Mouse (Mus musculus) Patski (cell line): ENCODE results near the gene Iqcf5. TPM values are rescaled to one million over a fixed set of nuclear protein-coding genes. Genes with fewer than 3 reads are reported as not detected.

Experiments
- ATAC-seq: fragments of 100-300 bp; one replicate; pipeline ENCODE4 v1.8.0; 2021
- CTCF ChIA-PET: fragments of 350-600 bp; sonication (Branson Sonifier 250); formaldehyde crosslinking; loops from one replicate; lab custom pipeline; 2022; ENCODE audit warnings: inconsistent platforms; lab: Charles Lee
- POLR2A ChIA-PET: fragments of 350-600 bp; sonication (Branson Sonifier 250); formaldehyde crosslinking; loops from one replicate; lab custom pipeline; 2022; ENCODE audit warnings: antibody characterized with exemption, inconsistent platforms; lab: Charles Lee
- DNase-seq: peaks from one replicate; pipeline ENCODE4 v3.0.0-alpha.2; 2011; ENCODE audit warnings: low read depth, low spot score
- H3K27me3 ChIP-seq: fragments of 371-371 bp; one replicate; pipeline ENCODE4 v1.5.1; 2021
- CTCF ChIP-seq: fragments of 100-300 bp; IDR thresholded peaks from one replicate; pipeline ENCODE4 v1.5.1; 2021
- in situ Hi-C: fragments of 300-500 bp; cut with MboI; formaldehyde crosslinking; loops from 3 replicates; pipeline ENCODE4 v1.11.1; 2018; ENCODE audit warnings: low pct_unique_long_range_greater_than_20kb, mixed read lengths
- polyA plus RNA-seq: library from polyadenylated mRNA; unstranded; gene quantifications from one replicate; pipeline ENCODE4 v1.2.3, GENCODE M21; 2021

Iqcf5 gene
- not detected for polyA plus RNA-seq

DNA sequence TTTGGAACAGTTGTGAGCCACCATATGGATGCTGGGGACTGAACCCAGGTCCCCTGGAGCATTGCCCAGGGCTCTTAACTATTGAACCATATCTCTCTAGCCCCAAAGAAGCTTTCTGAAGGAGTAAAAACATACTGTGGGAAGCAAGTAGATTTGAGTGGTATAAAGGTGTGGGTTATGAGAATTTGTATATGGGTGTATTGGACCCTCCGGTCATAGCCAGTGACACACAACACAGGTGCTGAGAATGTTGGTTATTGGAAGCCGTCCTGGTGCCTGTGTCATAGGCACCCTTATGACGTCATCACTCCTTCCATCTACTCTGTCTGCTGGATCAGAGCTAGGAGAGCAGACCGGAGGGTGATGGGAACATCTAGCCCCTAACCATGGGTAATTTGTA, at the start of gene Iqcf5:
Gene Iqcf5 (plus strand): TSS at position 301 of the 400 bp plus-strand sequence.
- in situ Hi-C loops = no loop called here
- ChIA-PET CTCF (no interaction called here), POLR2A (no interaction called here)
- TF ChIP-seq CTCF = no peak
- ATAC-seq (no peak), DNase-seq (no peak)
- H3K27me3 ChIP-seq = peaks cover 15% of the 10 kb centered on the region

DNA sequence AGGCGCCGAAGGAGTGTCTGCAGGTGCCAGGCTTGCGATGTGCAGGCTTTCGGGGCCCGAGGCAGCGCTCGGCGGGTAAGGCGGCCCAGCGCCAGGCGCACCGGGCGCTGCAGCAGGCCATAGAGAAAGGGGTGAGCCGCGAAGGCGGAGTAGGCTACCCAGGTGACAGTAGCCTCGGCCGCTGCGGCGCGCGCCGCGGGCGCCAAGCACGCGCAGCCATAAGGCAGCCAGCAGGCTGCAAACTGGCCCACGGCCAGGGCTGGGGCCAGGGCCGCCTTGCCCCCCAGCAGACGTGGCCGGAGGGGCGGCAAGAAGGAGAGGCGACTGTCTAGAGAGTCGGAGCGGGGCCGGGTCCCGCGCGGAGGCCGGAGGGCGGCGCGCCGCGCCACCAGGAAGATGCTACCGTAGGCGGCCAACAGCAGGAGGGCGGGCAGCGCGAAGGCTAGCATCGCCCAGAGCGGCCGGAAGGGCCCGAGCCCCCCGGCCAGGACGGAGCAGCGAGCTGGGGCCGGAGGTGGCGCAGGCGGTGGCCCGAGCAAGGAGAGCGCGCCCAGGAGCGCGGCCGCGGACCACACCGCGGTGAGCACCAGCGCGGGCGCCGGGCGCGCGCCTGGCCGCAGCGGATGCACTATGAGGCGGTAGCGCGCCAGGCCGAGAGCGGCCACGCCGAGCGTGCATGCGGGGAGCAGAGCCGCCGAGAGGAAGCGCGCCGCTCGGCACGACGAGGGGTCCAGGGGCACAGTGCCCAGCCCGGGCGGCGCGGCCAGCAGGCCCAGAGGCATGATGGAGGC, 49.4 kb upstream of the Iqcf5 start:
- CTCF ChIA-PET = no interaction called here
- ATAC-seq = peak; percentile 6

DNA sequence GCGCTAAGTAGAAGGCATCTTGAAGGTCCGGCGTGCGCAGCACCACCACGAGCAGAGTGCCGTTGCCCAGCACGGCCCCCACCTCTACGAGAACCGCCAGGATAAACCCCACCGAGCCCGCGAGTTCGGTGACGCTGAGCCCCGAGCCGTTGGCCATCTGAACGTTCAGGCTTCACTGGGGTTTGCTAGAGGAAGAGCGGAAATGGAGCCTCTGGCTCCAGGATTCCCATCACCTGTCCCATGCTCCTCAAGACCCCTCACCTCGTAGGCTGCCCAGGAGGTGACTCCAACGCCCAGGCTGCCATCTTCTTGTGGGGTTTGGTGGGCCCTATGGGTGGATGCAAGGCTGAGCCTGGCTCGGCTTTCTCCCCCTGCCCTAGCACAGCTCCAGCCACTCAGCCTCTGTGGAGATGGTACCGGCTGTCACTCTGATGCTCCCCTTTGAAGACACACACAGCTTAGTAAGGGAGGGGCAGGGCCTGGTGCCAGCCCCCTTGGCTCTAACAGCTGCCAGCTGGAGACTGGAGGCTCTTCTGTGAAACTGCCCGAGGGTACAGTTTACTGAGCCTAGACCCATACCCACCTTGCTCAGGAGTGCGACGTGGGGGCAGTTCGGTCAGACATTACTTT, 48.7 kb upstream of the Iqcf5 start, which contains the start of gene Gpr62:
Gene Gpr62 (minus strand): TSS at position 368 of the 630 bp plus-strand sequence.
- no peak for DNase-seq
- no peaks in the 10 kb centered on the region for H3K27me3 ChIP-seq
- no peak for TF ChIP-seq CTCF
- in situ Hi-C loops = no loop called here
- CTCF ChIA-PET = no interaction called here
- ATAC-seq = no peak
- POLR2A ChIA-PET = no interaction called here

More for the DNA sequence above, 49.4 kb upstream of the Iqcf5 start:
- no peaks in the 10 kb centered on the region for H3K27me3 ChIP-seq
- in situ Hi-C loops = no loop called here
- DNase-seq = no peak
- TF ChIP-seq CTCF = no peak
- POLR2A ChIA-PET = no interaction called here

DNA sequence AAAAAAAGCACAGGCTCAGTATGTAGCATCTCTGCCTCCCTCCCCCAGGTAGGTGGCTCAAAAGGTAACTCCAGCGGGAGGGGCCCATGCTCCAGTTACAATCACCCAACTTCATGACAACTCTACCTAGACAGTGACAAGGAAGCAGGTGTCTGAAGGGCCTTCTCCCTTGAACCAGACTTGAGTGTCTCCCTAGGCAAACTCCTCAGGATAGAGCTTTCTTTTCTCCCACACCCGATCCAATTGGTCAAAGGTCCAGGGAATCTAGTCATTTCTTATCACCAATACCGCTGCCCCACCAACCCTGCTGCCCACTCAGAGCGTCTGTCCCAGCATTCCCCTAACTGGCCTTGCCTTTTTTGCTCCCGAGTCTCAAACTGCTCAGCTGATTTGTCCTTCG, 47.7 kb upstream of the Iqcf5 start:
- no peak for ATAC-seq
- CTCF ChIA-PET = interaction anchor here (1.6 kb wide), 1 partner anchor 186 kb away, joined by 4 read pairs; the partner anchor contains the start of gene Poc1a

DNA sequence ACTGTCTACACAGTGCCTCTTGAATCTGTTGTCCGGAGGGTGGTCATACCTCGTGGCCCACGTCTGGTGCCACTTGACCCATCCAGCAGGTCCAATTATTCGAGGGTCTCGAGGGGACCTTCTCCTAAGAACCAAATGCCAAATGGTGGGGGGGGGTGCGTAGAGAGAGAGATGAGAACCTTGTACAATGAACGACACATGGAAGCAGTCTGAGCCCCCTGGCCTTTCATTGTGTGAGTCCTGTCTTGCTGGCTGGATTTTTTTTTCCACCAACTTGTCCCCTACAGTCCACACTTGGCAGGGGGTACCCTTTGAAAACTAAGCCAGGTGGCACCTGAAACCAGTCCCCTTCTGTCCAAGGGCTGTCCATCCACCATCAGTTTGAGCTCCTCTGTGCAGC, 46.6 kb upstream of the Iqcf5 start:
- in situ Hi-C loops = no loop called here
- ChIA-PET POLR2A (interaction anchor here (1.9 kb wide), 1 partner anchor 14 kb away, joined by 4 read pairs; no protein-coding TSS in a partner anchor), CTCF (interaction anchor here (1.6 kb wide), 1 partner anchor 187 kb away, joined by 4 read pairs; the partner anchor contains the start of gene Poc1a)

More for the DNA sequence above, 47.7 kb upstream of the Iqcf5 start:
- no peak for TF ChIP-seq CTCF
- in situ Hi-C loops = no loop called here
- no peak for DNase-seq
- H3K27me3 ChIP-seq = no peaks in the 10 kb centered on the region
- POLR2A ChIA-PET = interaction anchor here (1.9 kb wide), 1 partner anchor 13 kb away, joined by 4 read pairs; no protein-coding TSS in a partner anchor

DNA sequence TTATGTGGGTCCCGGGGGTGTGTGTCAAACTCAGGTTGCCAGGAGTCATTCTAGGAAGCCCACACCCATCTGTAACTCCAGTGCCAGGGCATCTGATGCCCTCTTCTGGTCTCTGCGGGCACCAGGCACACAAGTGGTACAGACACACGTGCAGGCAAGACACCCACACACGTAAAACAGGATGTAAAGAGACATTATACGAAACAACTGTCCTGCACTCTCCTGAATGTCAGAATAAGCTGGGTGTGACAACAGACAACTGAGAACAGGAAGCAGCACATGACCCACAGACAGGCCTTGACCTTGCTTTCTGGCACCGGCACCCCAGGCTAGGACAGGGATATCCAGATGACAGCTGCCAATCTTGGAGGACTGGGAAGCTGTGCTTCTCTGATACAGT, 45.1 kb upstream of the Iqcf5 start:
- ChIA-PET POLR2A (no interaction called here), CTCF (interaction anchor here (1.0 kb wide), 1 partner anchor 15 kb away, joined by 3 read pairs; no protein-coding TSS in a partner anchor)
- H3K27me3 ChIP-seq = no peaks in the 10 kb centered on the region
- DNase-seq (no peak), ATAC-seq (no peak)
- no peak for TF ChIP-seq CTCF
- in situ Hi-C loops = no loop called here

More for the DNA sequence above, 46.6 kb upstream of the Iqcf5 start:
- no peak for DNase-seq
- ATAC-seq = no peak
- no peaks in the 10 kb centered on the region for H3K27me3 ChIP-seq
- no peak for TF ChIP-seq CTCF

DNA sequence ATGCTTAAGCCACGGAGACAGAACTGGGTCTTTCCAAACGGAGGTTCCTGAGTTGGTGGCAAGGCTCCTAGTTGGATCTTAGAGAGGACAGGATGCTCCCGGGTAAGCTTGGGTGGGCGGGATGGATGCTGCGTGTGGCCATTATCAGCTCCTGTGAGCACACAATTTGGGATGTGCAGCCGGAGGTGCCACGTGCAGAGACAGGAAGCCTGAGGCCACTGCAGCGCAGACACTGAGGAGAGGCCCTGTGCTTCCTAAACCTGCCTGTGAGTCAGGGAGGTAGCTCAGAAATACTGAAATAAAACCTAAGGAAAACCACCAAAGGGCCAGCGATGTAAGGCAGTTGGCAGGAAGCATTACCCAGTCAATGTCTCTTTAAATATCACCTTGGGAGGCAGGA, 44.6 kb upstream of the Iqcf5 start:
- no peak for ATAC-seq
- no peak for TF ChIP-seq CTCF
- ChIA-PET POLR2A (no interaction called here), CTCF (interaction anchor here (1.0 kb wide), 1 partner anchor 15 kb away, joined by 3 read pairs; no protein-coding TSS in a partner anchor)
- H3K27me3 ChIP-seq = no peaks in the 10 kb centered on the region
- in situ Hi-C loops = no loop called here
- no peak for DNase-seq

- ChIA-PET CTCF (interaction anchor here (1.4 kb wide), 1 partner anchor 13 kb away, joined by 3 read pairs; no protein-coding TSS in a partner anchor), POLR2A (no interaction called here)
- TF ChIP-seq CTCF = no peak
- ATAC-seq = no peak
- in situ Hi-C loops = no loop called here
- H3K27me3 ChIP-seq = no peaks in the 10 kb centered on the region
- DNase-seq = no peak
Measured at GRCm38 (mm10) chr9:106470991-106471750, 43.2 kb upstream of the Iqcf5 start.

GRCm38 (mm10) chr9:106471892-106472291, 42.5 kb upstream of the Iqcf5 start:
- TF ChIP-seq CTCF = no peak
- POLR2A ChIA-PET = no interaction called here
- DNase-seq = no peak
- no peak for ATAC-seq
- no peaks in the 10 kb centered on the region for H3K27me3 ChIP-seq
- CTCF ChIA-PET = interaction anchor here (1.4 kb wide), 1 partner anchor 14 kb away, joined by 3 read pairs; no protein-coding TSS in a partner anchor
- in situ Hi-C loops = no loop called here

DNA sequence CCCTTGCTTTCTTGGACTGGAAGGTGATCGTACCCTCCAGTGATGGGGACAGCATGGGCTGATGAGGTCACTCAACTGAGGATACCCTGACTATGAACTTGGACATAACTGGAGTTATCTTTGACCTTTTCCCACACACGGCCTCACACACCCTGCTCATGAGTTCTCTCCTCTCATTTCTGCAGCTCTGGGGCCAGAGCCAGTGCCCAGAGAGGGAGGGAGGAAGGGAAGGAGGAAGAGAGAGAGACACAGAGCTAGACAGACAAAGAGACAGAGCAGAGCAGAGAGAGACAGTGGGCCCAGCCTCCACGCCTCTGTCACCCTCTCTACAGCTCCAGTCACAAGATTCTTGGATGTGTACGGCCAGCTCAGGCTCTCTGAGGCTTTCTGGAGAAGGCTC, 42.1 kb upstream of the Iqcf5 start:
- in situ Hi-C loops = no loop called here
- H3K27me3 ChIP-seq = no peaks in the 10 kb centered on the region
- no peak for TF ChIP-seq CTCF
- POLR2A ChIA-PET = no interaction called here
- DNase-seq (no peak), ATAC-seq (no peak)
- CTCF ChIA-PET = no interaction called here
